Mouse (Mus musculus): ENCODE measurements around the gene Kcnq5. TPM values are rescaled to one million over a fixed set of nuclear protein-coding genes. Genes with fewer than 3 reads are reported as not detected.

Gene Kcnq5
- polyA plus RNA-seq, 1 experiment from 2014 or later = 7.0 TPM

- no peaks in the 10 kb centered on the region for H3K36me3 ChIP-seq
- no peak overlapping the region for H3K9ac ChIP-seq
- peaks cover 6% of the 10 kb centered on the region; the same call in 1 of the 2 replicates for H3K4me1 ChIP-seq (replicated peaks)
- no peak overlapping the region for H3K27ac ChIP-seq (ENCODE audit: poor library complexity, severe bottlenecking)
- H3K4me2 ChIP-seq = no peak overlapping the region
- H3K9me3 ChIP-seq (replicated peaks) = no peaks in the 10 kb centered on the region
- WGBS = 82% methylated on average over 2 of the region's 2 CpGs
- no peak for ATAC-seq (ENCODE audit: insufficient number of reproducible peaks, low FRiP score)
- H3K4me3 ChIP-seq = no peak overlapping the region
- no peaks in the 10 kb centered on the region for H3K27me3 ChIP-seq (replicated peaks)
Measured at GRCm38 (mm10) chr1:21552715-21553114, 409.0 kb downstream of the Kcnq5 start.

DNA sequence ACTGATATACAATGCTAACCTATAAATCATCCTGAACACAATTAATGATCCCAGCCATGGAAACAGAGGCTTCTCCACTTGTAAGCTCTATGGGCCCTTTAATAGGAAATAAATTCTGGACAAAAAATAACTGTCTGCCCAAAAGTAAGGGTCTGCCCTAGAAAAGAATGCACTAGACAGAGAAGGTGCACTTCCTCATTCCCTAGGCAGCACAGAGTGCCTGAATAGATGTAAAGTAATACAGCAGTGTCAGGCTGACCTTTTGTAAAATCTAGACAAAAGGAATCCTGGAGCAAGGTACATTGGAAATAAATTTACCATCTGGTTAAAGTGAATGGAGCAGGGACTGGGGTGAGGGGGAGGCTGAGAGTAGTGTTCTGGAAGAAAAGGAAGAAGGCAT, 417.8 kb downstream of the Kcnq5 start:
- no peak for ATAC-seq (ENCODE audit: insufficient number of reproducible peaks, low FRiP score)
- no peak overlapping the region for H3K27ac ChIP-seq (ENCODE audit: poor library complexity, severe bottlenecking)
- H3K4me1 ChIP-seq (replicated peaks) = no peaks in the 10 kb centered on the region

GRCm38 (mm10) chr1:21539486-21539885, 422.3 kb downstream of the Kcnq5 start:
- H3K27ac ChIP-seq (ENCODE audit: poor library complexity, severe bottlenecking) = no peak overlapping the region
- H3K27me3 ChIP-seq (replicated peaks) = no peaks in the 10 kb centered on the region
- 65% methylated on average over 2 of the region's 2 CpGs for WGBS
- no peak for ATAC-seq (ENCODE audit: insufficient number of reproducible peaks, low FRiP score)
- H3K4me3 ChIP-seq = no peak overlapping the region
- peaks cover 9% of the 10 kb centered on the region for H3K4me1 ChIP-seq (replicated peaks)
- no peak overlapping the region for H3K9ac ChIP-seq
- H3K36me3 ChIP-seq = no peaks in the 10 kb centered on the region
- no peak overlapping the region for H3K4me2 ChIP-seq
- H3K9me3 ChIP-seq (replicated peaks) = no peaks in the 10 kb centered on the region

More for the DNA sequence above, 417.8 kb downstream of the Kcnq5 start:
- Histone ChIP-seq H3K4me3 (no peak overlapping the region), H3K36me3 (no peaks in the 10 kb centered on the region), H3K4me2 (no peak overlapping the region), H3K9me3 (replicated peaks) (no peaks in the 10 kb centered on the region), H3K27me3 (replicated peaks) (no peaks in the 10 kb centered on the region), H3K9ac (no peak overlapping the region)

GRCm38 (mm10) chr1:21530823-21531222, 430.9 kb downstream of the Kcnq5 start:
- ATAC-seq (ENCODE audit: insufficient number of reproducible peaks, low FRiP score) = no peak
- 62% methylated on average over 1 of the region's 1 CpGs for WGBS
- H3K4me2 ChIP-seq = no peak overlapping the region
- no peak overlapping the region for H3K9ac ChIP-seq
- H3K4me1 ChIP-seq (replicated peaks) = peaks cover 15% of the 10 kb centered on the region; the same call in 1 of the 2 replicates
- no peak overlapping the region for H3K27ac ChIP-seq (ENCODE audit: poor library complexity, severe bottlenecking)
- no peak overlapping the region for H3K4me3 ChIP-seq
- H3K9me3 ChIP-seq (replicated peaks) = no peaks in the 10 kb centered on the region
- H3K27me3 ChIP-seq (replicated peaks) = no peaks in the 10 kb centered on the region
- H3K36me3 ChIP-seq = no peaks in the 10 kb centered on the region

DNA sequence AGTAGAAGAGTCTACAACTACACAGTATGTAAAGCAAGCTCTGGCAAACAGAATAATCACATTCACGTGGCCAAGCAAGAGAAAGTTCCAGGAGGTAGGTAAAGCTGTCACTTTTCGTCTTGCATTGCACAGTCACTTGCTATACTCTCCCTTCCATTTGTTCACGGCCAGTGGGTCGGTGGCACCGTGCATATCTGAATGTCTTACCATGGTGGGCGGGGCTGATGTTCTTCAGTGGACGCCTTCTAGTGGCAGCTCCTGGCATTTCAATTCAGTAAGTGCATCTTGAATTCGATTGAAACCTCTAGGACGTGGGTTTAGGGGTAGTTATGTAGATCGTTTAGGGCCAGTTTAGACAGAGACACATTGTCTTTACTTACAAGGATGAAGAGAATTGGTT, 439.7 kb downstream of the Kcnq5 start:
- Histone ChIP-seq H3K4me1 (replicated peaks) (no peaks in the 10 kb centered on the region), H3K27ac (ENCODE audit: poor library complexity, severe bottlenecking) (no peak overlapping the region), H3K9ac (no peak overlapping the region), H3K4me2 (no peak overlapping the region), H3K9me3 (replicated peaks) (no peaks in the 10 kb centered on the region), H3K36me3 (no peaks in the 10 kb centered on the region), H3K4me3 (no peak overlapping the region), H3K27me3 (replicated peaks) (no peaks in the 10 kb centered on the region)
- WGBS = 82% methylated on average over 10 of the region's 10 CpGs
- ATAC-seq (ENCODE audit: insufficient number of reproducible peaks, low FRiP score) = no peak

GRCm38 (mm10) chr1:21521475-21521874, 440.3 kb downstream of the Kcnq5 start:
- H3K4me1 ChIP-seq (replicated peaks) = no peaks in the 10 kb centered on the region
- H3K27me3 ChIP-seq (replicated peaks) = no peaks in the 10 kb centered on the region
- no peak overlapping the region for H3K4me2 ChIP-seq
- H3K9me3 ChIP-seq (replicated peaks) = no peaks in the 10 kb centered on the region
- H3K27ac ChIP-seq (ENCODE audit: poor library complexity, severe bottlenecking) = no peak overlapping the region
- WGBS = 83% methylated on average over 8 of the region's 8 CpGs
- ATAC-seq (ENCODE audit: insufficient number of reproducible peaks, low FRiP score) = no peak
- H3K4me3 ChIP-seq = no peak overlapping the region
- no peak overlapping the region for H3K9ac ChIP-seq
- H3K36me3 ChIP-seq = no peaks in the 10 kb centered on the region

- Histone ChIP-seq H3K36me3 (no peaks in the 10 kb centered on the region), H3K4me2 (no peak overlapping the region), H3K27me3 (replicated peaks) (no peaks in the 10 kb centered on the region), H3K4me1 (replicated peaks) (no peaks in the 10 kb centered on the region), H3K9me3 (replicated peaks) (no peaks in the 10 kb centered on the region), H3K27ac (ENCODE audit: poor library complexity, severe bottlenecking) (no peak overlapping the region), H3K4me3 (no peak overlapping the region), H3K9ac (no peak overlapping the region)
- 81% methylated on average over 10 of the region's 10 CpGs for WGBS
- no peak for ATAC-seq (ENCODE audit: insufficient number of reproducible peaks, low FRiP score)
Measured at GRCm38 (mm10) chr1:21520116-21520645, 441.6 kb downstream of the Kcnq5 start.

GRCm38 (mm10) chr1:21506665-21507064, 455.1 kb downstream of the Kcnq5 start:
- Histone ChIP-seq H3K4me3 (no peak overlapping the region), H3K36me3 (no peaks in the 10 kb centered on the region), H3K9me3 (replicated peaks) (no peaks in the 10 kb centered on the region), H3K27me3 (replicated peaks) (no peaks in the 10 kb centered on the region), H3K4me2 (no peak overlapping the region), H3K4me1 (replicated peaks) (no peaks in the 10 kb centered on the region), H3K9ac (no peak overlapping the region), H3K27ac (ENCODE audit: poor library complexity, severe bottlenecking) (no peak overlapping the region)
- 80% methylated on average over 7 of the region's 7 CpGs for WGBS
- ATAC-seq (ENCODE audit: insufficient number of reproducible peaks, low FRiP score) = no peak

GRCm38 (mm10) chr1:21499815-21500534, 461.8 kb downstream of the Kcnq5 start:
- 48% methylated on average over 10 of the region's 10 CpGs for WGBS
- Histone ChIP-seq H3K27ac (ENCODE audit: poor library complexity, severe bottlenecking) (no peak overlapping the region), H3K4me3 (no peak overlapping the region), H3K9me3 (replicated peaks) (no peaks in the 10 kb centered on the region), H3K4me1 (replicated peaks) (peaks cover 3% of the 10 kb centered on the region; the same call in 1 of the 2 replicates), H3K36me3 (no peaks in the 10 kb centered on the region), H3K27me3 (replicated peaks) (no peaks in the 10 kb centered on the region), H3K9ac (no peak overlapping the region), H3K4me2 (no peak overlapping the region)
- no peak for ATAC-seq (ENCODE audit: insufficient number of reproducible peaks, low FRiP score)

GRCm38 (mm10) chr1:21496307-21496706, 465.4 kb downstream of the Kcnq5 start:
- no peaks in the 10 kb centered on the region for H3K36me3 ChIP-seq
- no peak overlapping the region for H3K4me3 ChIP-seq
- no peaks in the 10 kb centered on the region for H3K27me3 ChIP-seq (replicated peaks)
- no peak overlapping the region for H3K27ac ChIP-seq (ENCODE audit: poor library complexity, severe bottlenecking)
- no peaks in the 10 kb centered on the region for H3K9me3 ChIP-seq (replicated peaks)
- peaks cover 3% of the 10 kb centered on the region; the same call in 1 of the 2 replicates for H3K4me1 ChIP-seq (replicated peaks)
- H3K4me2 ChIP-seq = no peak overlapping the region
- WGBS = 88% methylated on average over 3 of the region's 3 CpGs
- no peak overlapping the region for H3K9ac ChIP-seq
- ATAC-seq (ENCODE audit: insufficient number of reproducible peaks, low FRiP score) = no peak

GRCm38 (mm10) chr1:21488645-21489044, 473.1 kb downstream of the Kcnq5 start:
- Histone ChIP-seq H3K9me3 (replicated peaks) (no peaks in the 10 kb centered on the region), H3K27me3 (replicated peaks) (no peaks in the 10 kb centered on the region), H3K4me1 (replicated peaks) (no peaks in the 10 kb centered on the region), H3K9ac (no peak overlapping the region), H3K36me3 (0 out of 2 replicates have a peak, but pooled peaks cover 3% of the 10 kb centered on the region), H3K27ac (ENCODE audit: poor library complexity, severe bottlenecking) (no peak overlapping the region), H3K4me2 (no peak overlapping the region), H3K4me3 (no peak overlapping the region)
- ATAC-seq (ENCODE audit: insufficient number of reproducible peaks, low FRiP score) = no peak
- WGBS = 82% methylated on average over 3 of the region's 3 CpGs

Measured in heart, embryonic 12.5 days (tissue).